Mouse (Mus musculus): ENCODE measurements around the gene Inhbc. TPM values are rescaled to one million over a fixed set of nuclear protein-coding genes. Genes with fewer than 3 reads are reported as not detected.
A peak's percentile ranks its signal among the peaks of the same experiment; 100 is the strongest.
"Not testable (repeated sequence)": the region's sequence is repeated elsewhere in the genome, so short reads cannot be mapped to it uniquely, and the experiment has no call there.

Gene Inhbc
- polyA plus RNA-seq, 1 experiment from 2014 or later = not detected

DNA sequence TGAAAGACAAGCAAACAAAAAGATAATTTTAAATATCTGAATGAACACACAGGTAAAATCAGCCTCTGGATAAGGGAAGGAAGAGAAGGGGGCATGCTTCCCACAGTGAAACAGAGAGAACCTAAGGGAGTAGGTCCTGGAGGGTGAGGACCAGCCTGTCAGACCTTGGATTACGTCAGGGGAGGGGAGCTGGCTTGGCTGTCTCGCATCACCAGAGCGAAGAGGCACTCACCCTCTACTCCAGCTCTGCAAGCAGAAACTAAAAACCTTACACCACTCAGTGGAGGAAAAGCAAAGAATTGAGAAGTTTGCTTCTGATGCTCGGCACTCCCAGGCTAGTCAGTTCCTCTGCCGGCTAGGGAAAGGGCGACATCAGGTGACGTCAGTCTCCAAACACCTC is 50.3 kb downstream of the Inhbc start:
- Histone ChIP-seq H3K4me2 (ENCODE audit: low read length) (no peak overlapping the region), H3K4me3 (ENCODE audit: control insufficient read depth in 1 of 2, insufficient read depth in 1 of 2, low read depth in 1 of 2, low read length in 2 of 2) (no peak overlapping the region), H3K9ac (ENCODE audit: low read length) (no peak overlapping the region), H3K27me3 (ENCODE audit: control insufficient read depth, insufficient read depth, low read length) (peaks cover 15% of the 10 kb centered on the region), H3K9me3 (ENCODE audit: control insufficient read depth, low read length) (no peaks in the 10 kb centered on the region), H3K27ac (replicated peaks in 1 of 2; ENCODE audit: control insufficient read depth in 1 of 2, insufficient read depth in 1 of 2, low read depth in 2 of 2, low read length in 2 of 2) (no peak overlapping the region), H3K4me1 (ENCODE audit: control insufficient read depth in 2 of 2, insufficient read depth in 2 of 2, low read length in 2 of 2) (no peaks in the 10 kb centered on the region), H3K36me3 (ENCODE audit: control insufficient read depth, insufficient read depth, low read length) (no peaks in the 10 kb centered on the region)
- no peak; the same call in 1 of the 2 replicates for ATAC-seq (ENCODE audit: insufficient number of reproducible peaks, insufficient read depth, low FRiP score, low read depth)
- WGBS = 78% methylated on average over 7 of the region's 7 CpGs

DNA sequence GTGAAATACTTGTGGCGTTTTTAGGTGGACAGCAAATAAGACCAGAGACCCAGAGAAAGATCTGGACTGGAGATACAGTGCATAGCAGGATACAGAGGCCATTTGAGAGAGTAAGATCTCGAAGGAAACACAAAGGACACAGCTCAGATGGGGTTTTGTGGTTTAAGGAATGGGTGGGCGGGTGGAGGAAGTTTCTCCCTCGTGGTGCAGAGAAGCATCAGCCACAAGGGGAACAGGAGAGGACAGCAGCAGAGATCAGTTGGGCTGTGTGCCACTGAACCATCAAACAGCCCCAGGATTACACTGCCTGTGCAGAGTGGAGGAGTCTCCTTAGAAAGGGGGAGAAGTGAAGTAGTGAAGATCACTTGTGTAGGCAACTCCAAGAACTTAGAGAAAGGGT is 52.2 kb downstream of the Inhbc start:
- Histone ChIP-seq H3K36me3 (ENCODE audit: control insufficient read depth, insufficient read depth, low read length) (no peaks in the 10 kb centered on the region), H3K4me1 (ENCODE audit: control insufficient read depth in 2 of 2, insufficient read depth in 2 of 2, low read length in 2 of 2) (no peaks in the 10 kb centered on the region), H3K4me3 (ENCODE audit: control insufficient read depth in 1 of 2, insufficient read depth in 1 of 2, low read depth in 1 of 2, low read length in 2 of 2) (no peak overlapping the region), H3K9me3 (ENCODE audit: control insufficient read depth, low read length) (no peaks in the 10 kb centered on the region), H3K9ac (ENCODE audit: low read length) (no peak overlapping the region), H3K4me2 (ENCODE audit: low read length) (no peak overlapping the region), H3K27ac (replicated peaks in 1 of 2; ENCODE audit: control insufficient read depth in 1 of 2, insufficient read depth in 1 of 2, low read depth in 2 of 2, low read length in 2 of 2) (no peak overlapping the region), H3K27me3 (ENCODE audit: control insufficient read depth, insufficient read depth, low read length) (no peaks in the 10 kb centered on the region; the same call in 1 of the 2 replicates)
- no peak for ATAC-seq (ENCODE audit: insufficient number of reproducible peaks, insufficient read depth, low FRiP score, low read depth)
- 38% methylated on average over 4 of the region's 4 CpGs for WGBS

GRCm38 (mm10) chr10:127317277-127317676 is 53.0 kb downstream of the Inhbc start:
- Histone ChIP-seq H3K4me1 (ENCODE audit: control insufficient read depth in 2 of 2, insufficient read depth in 2 of 2, low read length in 2 of 2) (no peaks in the 10 kb centered on the region), H3K4me3 (ENCODE audit: control insufficient read depth in 1 of 2, insufficient read depth in 1 of 2, low read depth in 1 of 2, low read length in 2 of 2) (no peak overlapping the region), H3K36me3 (ENCODE audit: control insufficient read depth, insufficient read depth, low read length) (no peaks in the 10 kb centered on the region), H3K4me2 (ENCODE audit: low read length) (no peak overlapping the region), H3K9ac (ENCODE audit: low read length) (no peak overlapping the region), H3K27ac (replicated peaks in 1 of 2; ENCODE audit: control insufficient read depth in 1 of 2, insufficient read depth in 1 of 2, low read depth in 2 of 2, low read length in 2 of 2) (no peak overlapping the region), H3K9me3 (ENCODE audit: control insufficient read depth, low read length) (no peaks in the 10 kb centered on the region), H3K27me3 (ENCODE audit: control insufficient read depth, insufficient read depth, low read length) (no peaks in the 10 kb centered on the region; the same call in 1 of the 2 replicates)
- 69% methylated on average over 2 of the region's 2 CpGs for WGBS
- ATAC-seq (ENCODE audit: insufficient number of reproducible peaks, insufficient read depth, low FRiP score, low read depth) = no peak

GRCm38 (mm10) chr10:127314950-127315349 is 55.3 kb downstream of the Inhbc start:
- not testable (repeated sequence) for H3K4me1 ChIP-seq (ENCODE audit: control insufficient read depth in 2 of 2, insufficient read depth in 2 of 2, low read length in 2 of 2); H3K36me3 ChIP-seq (ENCODE audit: control insufficient read depth, insufficient read depth, low read length); H3K9me3 ChIP-seq (ENCODE audit: control insufficient read depth, low read length); ATAC-seq (ENCODE audit: insufficient number of reproducible peaks, insufficient read depth, low FRiP score, low read depth); H3K27me3 ChIP-seq (ENCODE audit: control insufficient read depth, insufficient read depth, low read length); H3K27ac ChIP-seq (replicated peaks in 1 of 2; ENCODE audit: control insufficient read depth in 1 of 2, insufficient read depth in 1 of 2, low read depth in 2 of 2, low read length in 2 of 2); H3K4me3 ChIP-seq (ENCODE audit: control insufficient read depth in 1 of 2, insufficient read depth in 1 of 2, low read depth in 1 of 2, low read length in 2 of 2); H3K4me2 ChIP-seq (ENCODE audit: low read length); H3K9ac ChIP-seq (ENCODE audit: low read length)
- 66% methylated on average over 1 of the region's 1 CpGs for WGBS

GRCm38 (mm10) chr10:127313516-127313915 is 56.7 kb downstream of the Inhbc start:
- ATAC-seq (ENCODE audit: insufficient number of reproducible peaks, insufficient read depth, low FRiP score, low read depth); H3K36me3 ChIP-seq (ENCODE audit: control insufficient read depth, insufficient read depth, low read length); H3K9me3 ChIP-seq (ENCODE audit: control insufficient read depth, low read length); H3K4me2 ChIP-seq (ENCODE audit: low read length); H3K9ac ChIP-seq (ENCODE audit: low read length); H3K27ac ChIP-seq (replicated peaks in 1 of 2; ENCODE audit: control insufficient read depth in 1 of 2, insufficient read depth in 1 of 2, low read depth in 2 of 2, low read length in 2 of 2); H3K4me3 ChIP-seq (ENCODE audit: control insufficient read depth in 1 of 2, insufficient read depth in 1 of 2, low read depth in 1 of 2, low read length in 2 of 2); H3K27me3 ChIP-seq (ENCODE audit: control insufficient read depth, insufficient read depth, low read length); H3K4me1 ChIP-seq (ENCODE audit: control insufficient read depth in 2 of 2, insufficient read depth in 2 of 2, low read length in 2 of 2): not testable (repeated sequence)
- 87% methylated on average over 5 of the region's 5 CpGs for WGBS

GRCm38 (mm10) chr10:127312858-127313257 is 57.4 kb downstream of the Inhbc start:
- H3K36me3 ChIP-seq (ENCODE audit: control insufficient read depth, insufficient read depth, low read length) = peaks cover 13% of the 10 kb centered on the region
- H3K9me3 ChIP-seq (ENCODE audit: control insufficient read depth, low read length) = no peaks in the 10 kb centered on the region
- WGBS = 58% methylated on average over 4 of the region's 4 CpGs
- H3K9ac ChIP-seq (ENCODE audit: low read length) = no peak overlapping the region
- H3K27ac ChIP-seq (replicated peaks in 1 of 2; ENCODE audit: control insufficient read depth in 1 of 2, insufficient read depth in 1 of 2, low read depth in 2 of 2, low read length in 2 of 2) = no peak overlapping the region
- no peak overlapping the region for H3K4me3 ChIP-seq (ENCODE audit: control insufficient read depth in 1 of 2, insufficient read depth in 1 of 2, low read depth in 1 of 2, low read length in 2 of 2)
- no peak overlapping the region for H3K4me2 ChIP-seq (ENCODE audit: low read length)
- H3K27me3 ChIP-seq (ENCODE audit: control insufficient read depth, insufficient read depth, low read length) = no peaks in the 10 kb centered on the region
- H3K4me1 ChIP-seq (ENCODE audit: control insufficient read depth in 2 of 2, insufficient read depth in 2 of 2, low read length in 2 of 2) = peaks cover 2 to 7% of the 10 kb centered on the region in 2 experiments; a peak in 3 of 4 replicates
- ATAC-seq (ENCODE audit: insufficient number of reproducible peaks, insufficient read depth, low FRiP score, low read depth) = no peak

DNA sequence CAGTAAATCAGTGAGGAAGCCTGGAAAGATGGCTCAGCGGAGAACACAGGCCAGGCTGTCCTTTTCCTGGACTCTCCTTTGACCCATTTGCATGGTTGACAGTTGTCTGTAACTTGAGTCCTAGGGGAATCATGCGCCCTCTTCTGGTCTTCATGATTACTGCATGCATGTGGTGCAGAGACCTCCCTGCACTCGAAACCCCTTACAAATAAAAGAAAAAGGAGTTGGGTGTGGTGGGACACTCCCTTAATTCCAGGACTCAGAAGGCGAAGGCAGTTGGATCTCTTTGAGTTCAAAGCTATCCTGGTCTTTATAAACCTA is 57.9 kb downstream of the Inhbc start:
- peak; percentile 48; the same call in 1 of the 2 replicates for ATAC-seq (ENCODE audit: insufficient number of reproducible peaks, insufficient read depth, low FRiP score, low read depth)
- Histone ChIP-seq H3K9ac (ENCODE audit: low read length) (peak overlapping the region; percentile 82), H3K27ac (replicated peaks in 1 of 2; ENCODE audit: control insufficient read depth in 1 of 2, insufficient read depth in 1 of 2, low read depth in 2 of 2, low read length in 2 of 2) (peak overlapping the region; percentile 70 to 79), H3K9me3 (ENCODE audit: control insufficient read depth, low read length) (no peaks in the 10 kb centered on the region), H3K27me3 (ENCODE audit: control insufficient read depth, insufficient read depth, low read length) (no peaks in the 10 kb centered on the region), H3K4me2 (ENCODE audit: low read length) (peak overlapping the region; percentile 82), H3K4me3 (ENCODE audit: control insufficient read depth in 1 of 2, insufficient read depth in 1 of 2, low read depth in 1 of 2, low read length in 2 of 2) (peak overlapping the region; percentile 74 to 90), H3K4me1 (ENCODE audit: control insufficient read depth in 2 of 2, insufficient read depth in 2 of 2, low read length in 2 of 2) (peaks cover 2 to 7% of the 10 kb centered on the region in 2 experiments; a peak in 3 of 4 replicates), H3K36me3 (ENCODE audit: control insufficient read depth, insufficient read depth, low read length) (peaks cover 18% of the 10 kb centered on the region)
- 5% methylated on average over 4 of the region's 4 CpGs for WGBS

Data from heart, embryonic 14.5 days (tissue).